Mouse (Mus musculus): ENCODE results near the gene Rnh1. TPM values are rescaled to one million over a fixed set of nuclear protein-coding genes. Genes with fewer than 3 reads are reported as not detected.

Gene Rnh1
- polyA plus RNA-seq, 1 experiment from 2014 or later = 56.7 TPM

DNA sequence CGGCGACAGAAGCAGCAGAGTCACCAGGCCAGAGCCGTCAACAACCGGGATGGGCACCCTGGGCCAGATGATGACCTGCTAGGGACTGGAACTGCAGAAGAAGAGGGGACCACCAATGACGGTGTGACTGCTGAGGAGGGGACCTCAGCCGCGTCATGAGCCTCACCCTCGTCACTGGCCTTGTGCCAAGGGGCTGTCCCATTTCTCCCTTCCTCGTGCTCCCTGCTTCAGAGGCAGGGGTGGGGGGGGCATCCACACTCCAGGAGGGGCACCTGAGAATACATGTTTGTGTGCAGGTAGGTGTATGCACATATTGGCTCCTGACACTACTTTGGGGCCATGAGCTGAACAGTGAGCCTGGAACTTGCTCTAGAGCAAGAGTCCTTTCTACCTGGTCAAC, 17.3 kb downstream of the Rnh1 start:
- ATAC-seq (ENCODE audit: low FRiP score) = no peak
- Histone ChIP-seq H3K27me3 (ENCODE audit: control insufficient read depth, insufficient read depth, low read length) (no peaks in the 10 kb centered on the region), H3K36me3 (ENCODE audit: control insufficient read depth, insufficient read depth, low read length) (peaks cover 11% of the 10 kb centered on the region; the same call in 1 of the 2 replicates), H3K4me3 (ENCODE audit: low read depth, low read length) (no peak overlapping the region), H3K9me3 (ENCODE audit: control insufficient read depth, low read length) (no peaks in the 10 kb centered on the region), H3K9ac (ENCODE audit: low read length) (no peak overlapping the region), H3K4me2 (no peak overlapping the region), H3K4me1 (ENCODE audit: control insufficient read depth, insufficient read depth, low read length) (no peaks in the 10 kb centered on the region), H3K27ac (ENCODE audit: low read depth, low read length) (no peak overlapping the region)
- DNase-seq (ENCODE audit: low spot score, missing footprints) = no peak
- 93% methylated on average over 9 of the region's 9 CpGs for WGBS

GRCm38 (mm10) chr7:141148639-141149038, 24.0 kb downstream of the Rnh1 start:
- no peak overlapping the region for H3K9ac ChIP-seq (ENCODE audit: low read length)
- ATAC-seq (ENCODE audit: low FRiP score) = no peak
- peaks cover 2% of the 10 kb centered on the region; the same call in 1 of the 2 replicates for H3K36me3 ChIP-seq (ENCODE audit: control insufficient read depth, insufficient read depth, low read length)
- no peak for DNase-seq (ENCODE audit: low spot score, missing footprints)
- WGBS = 80% methylated on average over 4 of the region's 4 CpGs
- no peak overlapping the region for H3K4me2 ChIP-seq
- H3K27ac ChIP-seq (ENCODE audit: low read depth, low read length) = no peak overlapping the region
- H3K4me1 ChIP-seq (ENCODE audit: control insufficient read depth, insufficient read depth, low read length) = no peaks in the 10 kb centered on the region
- H3K27me3 ChIP-seq (ENCODE audit: control insufficient read depth, insufficient read depth, low read length) = no peaks in the 10 kb centered on the region
- no peaks in the 10 kb centered on the region for H3K9me3 ChIP-seq (ENCODE audit: control insufficient read depth, low read length)
- no peak overlapping the region for H3K4me3 ChIP-seq (ENCODE audit: low read depth, low read length)

DNA sequence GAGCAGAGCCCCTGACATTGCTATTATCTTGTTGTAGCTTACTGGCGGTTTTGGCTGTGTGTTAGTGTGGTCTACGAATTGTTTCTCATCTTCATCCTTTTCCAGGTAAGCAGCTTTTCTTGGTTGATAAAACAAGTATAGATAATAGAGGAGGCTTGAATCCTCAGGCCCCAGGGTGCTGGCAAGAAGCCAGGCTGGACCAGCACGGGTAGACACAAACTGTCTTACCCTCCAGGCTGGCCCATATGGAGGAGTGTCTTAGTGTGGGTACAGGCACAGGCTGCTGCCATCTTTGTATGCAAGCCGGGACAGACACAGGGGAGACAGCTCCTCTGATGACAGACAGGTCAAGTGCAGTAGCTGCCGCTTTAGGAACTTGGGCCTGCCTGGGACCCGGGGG, 25.6 kb downstream of the Rnh1 start:
- no peak for DNase-seq (ENCODE audit: low spot score, missing footprints)
- Histone ChIP-seq H3K36me3 (ENCODE audit: control insufficient read depth, insufficient read depth, low read length) (peaks cover 2% of the 10 kb centered on the region; the same call in 1 of the 2 replicates), H3K4me1 (ENCODE audit: control insufficient read depth, insufficient read depth, low read length) (no peaks in the 10 kb centered on the region), H3K9ac (ENCODE audit: low read length) (no peak overlapping the region), H3K4me3 (ENCODE audit: low read depth, low read length) (no peak overlapping the region), H3K27me3 (ENCODE audit: control insufficient read depth, insufficient read depth, low read length) (no peaks in the 10 kb centered on the region), H3K4me2 (no peak overlapping the region), H3K27ac (ENCODE audit: low read depth, low read length) (no peak overlapping the region), H3K9me3 (ENCODE audit: control insufficient read depth, low read length) (no peaks in the 10 kb centered on the region)
- no peak for ATAC-seq (ENCODE audit: low FRiP score)
- 91% methylated on average over 6 of the region's 6 CpGs for WGBS

DNA sequence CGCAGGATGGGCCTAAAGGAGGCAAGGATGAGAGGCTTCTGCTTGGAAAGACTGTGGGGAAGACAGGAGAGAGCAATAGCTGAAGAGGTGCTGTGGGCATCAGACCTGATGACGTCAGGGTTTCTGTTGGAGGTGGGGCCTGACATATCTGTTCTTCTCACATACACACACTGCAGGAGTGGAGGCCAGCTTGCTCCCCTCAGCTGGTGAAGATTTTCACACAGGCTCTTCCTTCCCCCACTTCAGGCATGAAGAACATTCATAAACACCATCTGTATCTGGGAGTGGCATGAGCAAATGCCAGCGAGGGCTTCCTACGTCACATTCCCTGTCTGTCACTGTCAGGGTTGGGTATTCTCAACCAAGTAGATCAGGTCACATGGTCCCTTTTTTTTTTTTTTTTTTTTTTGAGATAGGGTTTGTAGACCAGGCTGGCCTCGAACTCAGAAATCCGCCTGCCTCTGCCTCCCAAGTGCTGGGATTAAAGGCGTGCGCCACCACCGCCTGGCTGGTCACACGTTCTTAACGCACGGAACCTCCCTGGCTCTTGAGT, 26.5 kb downstream of the Rnh1 start:
- WGBS = 95% methylated on average over 12 of the region's 12 CpGs
- ATAC-seq (ENCODE audit: low FRiP score) = no peak
- peaks cover 2% of the 10 kb centered on the region; the same call in 1 of the 2 replicates for H3K36me3 ChIP-seq (ENCODE audit: control insufficient read depth, insufficient read depth, low read length)

DNA sequence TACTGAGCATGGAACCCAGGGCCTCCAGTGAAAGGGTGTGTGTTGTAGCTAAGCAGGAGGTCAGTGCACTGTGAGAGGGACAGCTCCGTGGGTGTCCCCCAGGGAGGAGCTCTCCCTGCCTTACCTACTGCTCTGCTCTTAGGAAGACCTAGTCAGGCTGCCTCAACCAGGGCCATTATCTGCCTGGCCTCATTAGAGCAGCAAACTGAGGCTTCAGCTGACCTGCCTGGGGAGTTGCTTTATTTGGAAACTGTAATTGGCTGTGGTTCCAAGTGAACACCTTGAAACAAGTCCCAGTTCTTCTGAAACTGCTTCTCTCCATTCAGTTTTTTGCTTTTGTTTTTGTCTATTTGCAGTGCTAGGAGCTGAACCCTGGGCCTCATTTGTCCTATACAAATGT, 27.3 kb downstream of the Rnh1 start:
- ATAC-seq (ENCODE audit: low FRiP score) = no peak
- H3K36me3 ChIP-seq (ENCODE audit: control insufficient read depth, insufficient read depth, low read length) = peaks cover 2% of the 10 kb centered on the region; the same call in 1 of the 2 replicates
- no peak overlapping the region for H3K4me2 ChIP-seq
- WGBS = 68% methylated on average over 1 of the region's 1 CpGs
- H3K27ac ChIP-seq (ENCODE audit: low read depth, low read length) = no peak overlapping the region
- no peak for DNase-seq (ENCODE audit: low spot score, missing footprints)
- no peaks in the 10 kb centered on the region for H3K27me3 ChIP-seq (ENCODE audit: control insufficient read depth, insufficient read depth, low read length)
- H3K9me3 ChIP-seq (ENCODE audit: control insufficient read depth, low read length) = no peaks in the 10 kb centered on the region
- H3K9ac ChIP-seq (ENCODE audit: low read length) = no peak overlapping the region
- no peaks in the 10 kb centered on the region for H3K4me1 ChIP-seq (ENCODE audit: control insufficient read depth, insufficient read depth, low read length)
- no peak overlapping the region for H3K4me3 ChIP-seq (ENCODE audit: low read depth, low read length)

More for the DNA sequence above, 26.5 kb downstream of the Rnh1 start:
- no peaks in the 10 kb centered on the region for H3K4me1 ChIP-seq (ENCODE audit: control insufficient read depth, insufficient read depth, low read length)
- no peaks in the 10 kb centered on the region for H3K27me3 ChIP-seq (ENCODE audit: control insufficient read depth, insufficient read depth, low read length)
- no peak overlapping the region for H3K27ac ChIP-seq (ENCODE audit: low read depth, low read length)
- no peak overlapping the region for H3K9ac ChIP-seq (ENCODE audit: low read length)
- no peak overlapping the region for H3K4me3 ChIP-seq (ENCODE audit: low read depth, low read length)
- H3K4me2 ChIP-seq = no peak overlapping the region
- H3K9me3 ChIP-seq (ENCODE audit: control insufficient read depth, low read length) = no peaks in the 10 kb centered on the region
- no peak for DNase-seq (ENCODE audit: low spot score, missing footprints)

GRCm38 (mm10) chr7:141144650-141145049, 28.0 kb downstream of the Rnh1 start:
- ATAC-seq (ENCODE audit: low FRiP score) = no peak
- no peaks in the 10 kb centered on the region for H3K9me3 ChIP-seq (ENCODE audit: control insufficient read depth, low read length)

GRCm38 (mm10) chr7:141143861-141144260, 28.8 kb downstream of the Rnh1 start:
- no peak for ATAC-seq (ENCODE audit: low FRiP score)
- Histone ChIP-seq H3K27me3 (ENCODE audit: control insufficient read depth, insufficient read depth, low read length) (no peaks in the 10 kb centered on the region), H3K36me3 (ENCODE audit: control insufficient read depth, insufficient read depth, low read length) (peaks cover 2% of the 10 kb centered on the region; the same call in 1 of the 2 replicates), H3K9me3 (ENCODE audit: control insufficient read depth, low read length) (no peaks in the 10 kb centered on the region), H3K4me3 (ENCODE audit: low read depth, low read length) (no peak overlapping the region), H3K27ac (ENCODE audit: low read depth, low read length) (no peak overlapping the region), H3K4me1 (ENCODE audit: control insufficient read depth, insufficient read depth, low read length) (no peaks in the 10 kb centered on the region), H3K4me2 (no peak overlapping the region), H3K9ac (ENCODE audit: low read length) (no peak overlapping the region)
- DNase-seq (ENCODE audit: low spot score, missing footprints) = no peak
- WGBS = 83% methylated on average over 2 of the region's 2 CpGs

More at GRCm38 (mm10) chr7:141144650-141145049, 28.0 kb downstream of the Rnh1 start:
- WGBS = 91% methylated on average over 3 of the region's 3 CpGs
- Histone ChIP-seq H3K27me3 (ENCODE audit: control insufficient read depth, insufficient read depth, low read length) (no peaks in the 10 kb centered on the region), H3K9ac (ENCODE audit: low read length) (no peak overlapping the region), H3K27ac (ENCODE audit: low read depth, low read length) (no peak overlapping the region), H3K36me3 (ENCODE audit: control insufficient read depth, insufficient read depth, low read length) (peaks cover 2% of the 10 kb centered on the region; the same call in 1 of the 2 replicates), H3K4me1 (ENCODE audit: control insufficient read depth, insufficient read depth, low read length) (no peaks in the 10 kb centered on the region), H3K4me2 (no peak overlapping the region), H3K4me3 (ENCODE audit: low read depth, low read length) (no peak overlapping the region)
- no peak for DNase-seq (ENCODE audit: low spot score, missing footprints)

GRCm38 (mm10) chr7:141143112-141143511, 29.5 kb downstream of the Rnh1 start:
- 56% methylated on average over 5 of the region's 5 CpGs for WGBS
- Histone ChIP-seq H3K9ac (ENCODE audit: low read length) (no peak overlapping the region), H3K27ac (ENCODE audit: low read depth, low read length) (no peak overlapping the region), H3K4me2 (no peak overlapping the region), H3K4me3 (ENCODE audit: low read depth, low read length) (no peak overlapping the region), H3K27me3 (ENCODE audit: control insufficient read depth, insufficient read depth, low read length) (no peaks in the 10 kb centered on the region), H3K4me1 (ENCODE audit: control insufficient read depth, insufficient read depth, low read length) (no peaks in the 10 kb centered on the region), H3K9me3 (ENCODE audit: control insufficient read depth, low read length) (no peaks in the 10 kb centered on the region), H3K36me3 (ENCODE audit: control insufficient read depth, insufficient read depth, low read length) (peaks cover 4% of the 10 kb centered on the region; the same call in 1 of the 2 replicates)
- ATAC-seq (ENCODE audit: low FRiP score) = no peak
- peak; percentile 86 for DNase-seq (ENCODE audit: low spot score, missing footprints)

DNA sequence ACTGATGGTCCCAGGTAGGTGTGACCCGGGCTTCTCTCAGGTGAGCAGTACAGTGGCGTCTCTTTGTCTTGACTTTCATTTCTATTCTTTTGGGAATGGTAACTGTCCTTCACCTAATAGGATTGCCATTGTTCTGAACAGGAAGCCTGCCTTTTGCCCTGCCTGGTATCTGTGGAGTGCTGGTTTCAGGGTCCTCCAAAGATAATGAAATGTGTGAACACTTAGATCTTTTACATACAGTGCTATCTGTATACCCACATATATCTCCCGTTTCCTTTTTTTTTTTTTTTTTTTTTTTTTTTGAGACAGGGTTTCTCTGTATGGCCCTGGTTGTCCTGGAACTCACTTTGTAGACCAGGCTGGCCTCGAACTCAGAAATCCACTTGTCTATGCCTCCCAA, 31.3 kb downstream of the Rnh1 start:
- peaks cover 10% of the 10 kb centered on the region; the same call in 1 of the 2 replicates for H3K36me3 ChIP-seq (ENCODE audit: control insufficient read depth, insufficient read depth, low read length)
- no peak for DNase-seq (ENCODE audit: low spot score, missing footprints)
- no peak overlapping the region for H3K4me2 ChIP-seq
- no peak overlapping the region for H3K9ac ChIP-seq (ENCODE audit: low read length)
- H3K27me3 ChIP-seq (ENCODE audit: control insufficient read depth, insufficient read depth, low read length) = no peaks in the 10 kb centered on the region
- no peaks in the 10 kb centered on the region for H3K4me1 ChIP-seq (ENCODE audit: control insufficient read depth, insufficient read depth, low read length)
- H3K4me3 ChIP-seq (ENCODE audit: low read depth, low read length) = no peak overlapping the region
- no peak overlapping the region for H3K27ac ChIP-seq (ENCODE audit: low read depth, low read length)
- H3K9me3 ChIP-seq (ENCODE audit: control insufficient read depth, low read length) = no peaks in the 10 kb centered on the region
- WGBS = 92% methylated on average over 4 of the region's 4 CpGs
- no peak for ATAC-seq (ENCODE audit: low FRiP score)
